Mouse (Mus musculus) liver, adult 2 months (tissue): ENCODE data around the gene Tcte2. TPM values are rescaled to one million over a fixed set of nuclear protein-coding genes. Genes with fewer than 3 reads are reported as not detected.

ENCODE experiments used
- DNase-seq: peaks from one replicate; pipeline ENCODE4 v3.0.0-alpha.2; 2011; ENCODE audit warnings: low read depth, low spot score; ENCODE audit errors: extremely low read depth
- H3K27ac ChIP-seq: fragments of 200-500 bp; replicated peaks from 2 replicates; pipeline ENCODE4 v1.5.1; 2012; ENCODE audit warnings: low read depth, mild to moderate bottlenecking, control low read depth, inconsistent platforms, low read length; ENCODE audit not compliant: insufficient read depth
- H3K27me3 ChIP-seq: fragments of 200-500 bp; 2 replicates; pipeline ENCODE4 v1.6.1; 2012; ENCODE audit warnings: mild to moderate bottlenecking, moderate library complexity, low read length, inconsistent platforms; ENCODE audit not compliant: control insufficient read depth, insufficient read depth
- H3K36me3 ChIP-seq: fragments of 200-500 bp; 2 replicates; pipeline ENCODE4 v1.6.1; 2012; ENCODE audit warnings: low read length, inconsistent platforms; ENCODE audit not compliant: control insufficient read depth, insufficient read depth
- H3K4me1 ChIP-seq: fragments of 200-500 bp; 2 replicates; pipeline ENCODE4 v1.6.1; 2011; ENCODE audit warnings: low read length; ENCODE audit not compliant: control insufficient read depth, insufficient read depth
- H3K4me3 ChIP-seq: fragments of 200-500 bp; 2 replicates; pipeline ENCODE4 v1.5.1; 2011; ENCODE audit warnings: low read depth, mild to moderate bottlenecking, control low read depth, low read length, moderate library complexity; ENCODE audit not compliant: insufficient read depth
- H3K79me2 ChIP-seq: fragments of 200-500 bp; 2 replicates; pipeline ENCODE4 v1.6.1; 2012; ENCODE audit warnings: inconsistent platforms, mild to moderate bottlenecking, low read length, moderate library complexity; ENCODE audit not compliant: control insufficient read depth, insufficient read depth
- H3K9ac ChIP-seq: fragments of 200-500 bp; 2 replicates; pipeline ENCODE4 v1.6.1; 2012; ENCODE audit warnings: low read depth, mild to moderate bottlenecking, control low read depth, inconsistent platforms, low read length
- CTCF ChIP-seq: fragments of 200-500 bp; IDR thresholded peaks from 2 replicates; pipeline ENCODE4 v1.5.1; 2011; ENCODE audit warnings: low read depth, low read length, control low read depth
- POLR2A ChIP-seq: fragments of 200-500 bp; IDR thresholded peaks from 2 replicates; pipeline ENCODE4 v1.6.1; 2011; ENCODE audit warnings: low read length, control low read depth; ENCODE audit not compliant: insufficient read depth; ENCODE audit errors: extremely low read depth
- WGBS: fragments of 180-500 bp; shearing (Covaris S2); methylation state at CpG from one replicate; pipeline ENCODE4 v1.1.7; 2018; 5-methylcytosine and 5-hydroxymethylcytosine counted together
- polyA plus RNA-seq: library from polyadenylated mRNA; depleted of rRNA; stranded (reverse); fragments of >200 nt; gene quantifications from 2 replicates; pipeline ENCODE4 v1.2.3, GENCODE M21; 2012
- total RNA-seq: library from RNA; depleted of rRNA; stranded (reverse); fragments of >200 nt; gene quantifications from 2 replicates; pipeline ENCODE4 v1.2.3, GENCODE M21; 2014

Tcte2 gene
- total and polyA plus RNA-seq, 2 experiments = 0.94 to 1.5 TPM

- H3K4me3 ChIP-seq = no peak overlapping the region
- no peaks in the 10 kb centered on the region for H3K27me3 ChIP-seq
- H3K27ac ChIP-seq = no peak overlapping the region
- H3K36me3 ChIP-seq = no peaks in the 10 kb centered on the region
- TF ChIP-seq CTCF (no peak), POLR2A (no peak)
- WGBS = 97% methylated on average over 5 of the region's 5 CpGs
- no peak overlapping the region for H3K9ac ChIP-seq
- H3K79me2 ChIP-seq = no peaks in the 10 kb centered on the region
- DNase-seq = no peak
- H3K4me1 ChIP-seq = peaks cover 2% of the 10 kb centered on the region; the same call in 1 of the 2 replicates
These were observed 27.7 kb downstream of the Tcte2 start for GRCm38 (mm10) chr17:13733971-13734370.

- Histone ChIP-seq H3K9ac (no peak overlapping the region), H3K36me3 (no peaks in the 10 kb centered on the region), H3K27ac (no peak overlapping the region), H3K4me1 (peaks cover 2% of the 10 kb centered on the region; the same call in 1 of the 2 replicates), H3K4me3 (no peak overlapping the region), H3K79me2 (no peaks in the 10 kb centered on the region), H3K27me3 (no peaks in the 10 kb centered on the region)
- no peak for DNase-seq
- 66% methylated on average over 8 of the region's 8 CpGs for WGBS
- TF ChIP-seq CTCF (no peak), POLR2A (no peak)
These were observed 28.9 kb downstream of the Tcte2 start for GRCm38 (mm10) chr17:13732685-13733084.

GRCm38 (mm10) chr17:13731727-13732112 lies 29.9 kb downstream of the Tcte2 start:
- Histone ChIP-seq H3K27ac (no peak overlapping the region), H3K27me3 (no peaks in the 10 kb centered on the region), H3K36me3 (no peaks in the 10 kb centered on the region), H3K79me2 (no peaks in the 10 kb centered on the region), H3K9ac (no peak overlapping the region), H3K4me3 (no peak overlapping the region), H3K4me1 (peaks cover 2% of the 10 kb centered on the region; the same call in 1 of the 2 replicates)
- WGBS = 81% methylated on average over 4 of the region's 4 CpGs
- no peak for DNase-seq
- TF ChIP-seq CTCF (no peak), POLR2A (no peak)

GRCm38 (mm10) chr17:13730980-13731726 lies 30.5 kb downstream of the Tcte2 start:
- Histone ChIP-seq H3K27me3 (no peaks in the 10 kb centered on the region), H3K9ac (no peak overlapping the region), H3K79me2 (no peaks in the 10 kb centered on the region), H3K4me3 (no peak overlapping the region), H3K27ac (no peak overlapping the region), H3K4me1 (peaks cover 2% of the 10 kb centered on the region; the same call in 1 of the 2 replicates), H3K36me3 (no peaks in the 10 kb centered on the region)
- WGBS = 96% methylated on average over 6 of the region's 6 CpGs
- DNase-seq = no peak
- TF ChIP-seq CTCF (no peak), POLR2A (no peak)

- no peak overlapping the region for H3K4me3 ChIP-seq
- TF ChIP-seq POLR2A (no peak), CTCF (no peak)
- H3K79me2 ChIP-seq = no peaks in the 10 kb centered on the region
- H3K27ac ChIP-seq = no peak overlapping the region
- DNase-seq = no peak
- no peaks in the 10 kb centered on the region for H3K36me3 ChIP-seq
- H3K9ac ChIP-seq = no peak overlapping the region
- H3K27me3 ChIP-seq = no peaks in the 10 kb centered on the region
- 92% methylated on average over 8 of the region's 8 CpGs for WGBS
- no peaks in the 10 kb centered on the region for H3K4me1 ChIP-seq
These were observed 34.7 kb downstream of the Tcte2 start for GRCm38 (mm10) chr17:13726832-13727355.

GRCm38 (mm10) chr17:13725004-13725550 lies 36.5 kb downstream of the Tcte2 start:
- no peak for DNase-seq
- Histone ChIP-seq H3K27me3 (no peaks in the 10 kb centered on the region), H3K27ac (no peak overlapping the region), H3K79me2 (no peaks in the 10 kb centered on the region), H3K36me3 (no peaks in the 10 kb centered on the region), H3K4me1 (peaks cover 9% of the 10 kb centered on the region), H3K4me3 (no peak overlapping the region), H3K9ac (no peak overlapping the region)
- TF ChIP-seq POLR2A (no peak), CTCF (no peak)
- 72% methylated on average over 4 of the region's 4 CpGs for WGBS
